Mouse (Mus musculus) left cerebral cortex, postnatal 10 days (tissue): ENCODE results near the gene Dlec1. TPM values are rescaled to one million over a fixed set of nuclear protein-coding genes. Genes with fewer than 3 reads are reported as not detected.

Source experiments
- DNase-seq, 2 experiments: peaks; one replicate each; pipeline ENCODE4 v3.0.0; 2021 to 2022; ENCODE audit warnings: low spot score in 2 of 2, mixed read lengths in 1 of 2; ENCODE audit errors: extremely low spot score in 1 of 2
- intact Hi-C: fragments of 180-260 bp; cut with DNase I; formaldehyde crosslinking; loops from one replicate; pipeline ENCODE4 v1.15.1; 2025
- total RNA-seq, 2 experiments: library from RNA; stranded (reverse); gene quantifications; 2 replicates each; pipeline ENCODE4 v1.2.3; 2021

Dlec1 gene
- total RNA-seq, 2 experiments from 2014 or later, result 1.1 to 1.2 TPM

DNA sequence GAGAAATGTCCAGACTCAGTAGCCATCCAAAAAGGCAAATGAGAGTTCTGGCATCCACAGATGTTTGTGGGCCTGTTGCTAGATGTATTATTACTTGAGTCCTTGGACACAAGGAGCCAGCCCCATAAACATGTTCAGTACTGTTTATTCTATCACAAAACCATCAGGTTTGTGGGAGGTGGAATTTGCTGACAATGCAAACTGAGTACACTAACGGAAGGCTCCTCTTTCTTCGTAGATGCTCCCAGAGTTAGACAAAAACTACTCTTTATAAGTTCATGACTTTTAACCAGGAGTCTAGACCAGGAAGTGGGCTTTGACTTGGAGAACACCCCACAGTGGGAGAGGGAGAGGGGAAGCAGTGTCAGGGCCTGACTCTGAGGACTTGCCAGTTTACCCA lies 65.3 kb downstream of the Dlec1 start:
- intact Hi-C loops, result no loop called here
- no peak for DNase-seq

DNA sequence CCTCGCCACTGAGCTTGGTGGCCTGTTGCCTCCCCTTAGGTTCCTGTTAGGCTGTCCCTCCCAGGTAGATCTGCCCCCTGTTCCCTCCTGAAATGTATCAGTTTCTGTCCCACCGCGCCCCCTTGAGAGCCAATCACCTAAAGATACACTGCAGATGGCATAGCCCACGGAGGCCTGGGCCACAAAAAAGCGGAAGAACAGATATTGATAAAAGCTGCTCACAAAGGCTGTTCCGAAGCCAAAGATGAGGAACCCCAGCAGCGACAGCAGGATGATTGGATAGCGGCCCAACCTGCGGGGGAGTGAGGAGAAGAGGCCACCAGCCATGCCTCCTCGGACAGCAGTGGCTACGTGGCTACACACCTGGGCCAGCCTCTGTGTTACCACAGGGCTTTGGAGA lies 77.0 kb downstream of the Dlec1 start:
- intact Hi-C loops, result no loop called here
- no peak for DNase-seq

DNA sequence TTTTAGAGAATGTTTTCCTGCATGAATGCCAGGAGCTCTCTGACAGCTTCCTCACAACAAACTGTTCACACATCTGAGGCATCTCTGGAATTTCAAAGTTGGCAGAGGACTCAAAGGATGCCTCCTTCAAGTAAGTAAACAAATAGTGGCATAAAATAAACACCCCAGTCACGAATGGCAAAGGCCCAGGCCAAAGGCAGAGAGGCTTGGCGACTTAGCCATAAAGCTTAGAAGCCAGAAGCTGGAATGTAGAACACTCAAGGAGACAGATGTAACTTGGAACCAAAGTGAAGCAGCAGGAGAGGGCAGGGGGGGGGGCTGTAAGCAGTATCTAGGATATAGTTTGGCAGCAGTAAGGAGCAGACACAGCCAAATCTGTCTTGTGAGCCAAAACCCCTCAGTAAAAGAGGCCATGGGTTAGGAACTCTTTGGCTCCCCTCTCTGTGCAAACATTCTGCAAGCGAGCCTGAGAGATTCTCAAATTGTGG lies 79.0 kb downstream of the Dlec1 start:
- DNase-seq, result peak in 1 of 2 experiments; percentile 7
- intact Hi-C loops, result no loop called here

DNA sequence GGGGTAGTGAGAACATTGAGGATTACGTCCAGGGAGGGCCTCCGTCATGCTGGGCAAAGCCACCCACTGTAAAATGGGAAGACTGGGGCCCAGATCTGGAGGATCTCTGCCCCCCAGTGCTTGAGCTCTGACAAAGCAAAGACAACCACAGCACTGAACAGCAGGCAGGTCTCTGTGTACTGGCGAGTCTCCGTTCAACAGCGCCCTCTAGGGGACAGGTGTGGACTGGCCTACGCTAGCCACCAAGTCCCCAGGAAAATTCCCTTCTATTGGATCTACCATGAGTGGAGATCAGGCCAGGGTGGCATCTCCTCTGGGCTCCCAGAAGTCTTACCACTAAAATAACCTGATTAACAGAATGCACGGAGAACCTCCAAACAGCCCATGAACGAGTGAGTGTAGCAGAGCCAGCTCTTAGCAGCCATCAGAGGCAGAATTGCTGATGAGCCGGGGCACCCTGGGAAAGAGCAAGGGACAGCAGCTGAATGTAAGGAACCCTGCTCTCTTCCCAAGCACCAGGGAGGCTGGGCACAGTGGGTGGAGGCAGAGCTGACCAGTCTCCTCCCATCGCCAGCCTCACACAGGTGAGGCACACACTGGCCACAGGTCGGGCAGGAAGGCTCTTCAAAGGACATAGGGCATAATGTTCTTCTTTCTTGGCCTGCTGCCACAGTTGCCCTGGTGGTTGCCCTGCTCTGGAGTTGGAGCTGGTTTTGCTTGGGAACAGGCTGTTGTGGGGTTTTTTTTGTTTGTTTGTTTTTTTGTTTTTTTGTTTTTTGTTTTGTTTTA lies 90.1 kb downstream of the Dlec1 start:
- no peak for DNase-seq

More for the DNA sequence above, 90.1 kb downstream of the Dlec1 start:
- intact Hi-C loops, result no loop called here

Other genes with a start within 250 kb of the Dlec1 start
- 10 to 100 TPM; 18.6 to 25.5 TPM for gene Ctdspl, start 176.0 kb upstream of the Dlec1 start, total RNA-seq
- gene Vill, start 49.7 kb upstream of the Dlec1 start, total RNA-seq, result 1 to 10 TPM; 4.9 TPM
- gene Plcd1, start 9.0 kb upstream of the Dlec1 start, total RNA-seq, result 10 to 100 TPM; 10.1 to 11.9 TPM
- 1 to 10 TPM; 2.2 to 3.3 TPM for gene Acaa1b, start 54.6 kb downstream of the Dlec1 start, total RNA-seq
- not detected for gene Gm47289, start 56.7 kb downstream of the Dlec1 start, total RNA-seq
- gene Slc22a13, start 106.6 kb downstream of the Dlec1 start, total RNA-seq, result not detected
- 10 to 100 TPM; 41.5 to 42.0 TPM for gene Oxsr1, start 219.9 kb downstream of the Dlec1 start, total RNA-seq
- 10 to 100 TPM; 66.2 to 66.5 TPM for gene Acaa1a, start 237.2 kb downstream of the Dlec1 start, total RNA-seq
- 1 to 10 TPM; 5.0 to 7.2 TPM for gene Myd88, start 238.9 kb downstream of the Dlec1 start, total RNA-seq